Mouse (Mus musculus) forebrain, embryonic 10.5 days (tissue): ENCODE measurements around the gene Fbxo48. TPM values are rescaled to one million over a fixed set of nuclear protein-coding genes. Genes with fewer than 3 reads are reported as not detected.

Source experiments
- DNase-seq: peaks from one replicate; pipeline ENCODE4 v3.0.0-alpha.2; 2017; ENCODE audit warnings: low spot score; ENCODE audit errors: extremely low spot score
- H3K27ac ChIP-seq: fragments of 300-500 bp; sonication (generic); 2 replicates; pipeline ENCODE4 v1.5.1; 2016; ENCODE audit warnings: mild to moderate bottlenecking
- H3K27me3 ChIP-seq: fragments of 300-500 bp; sonication (generic); 2 replicates; pipeline ENCODE4 v1.6.1; 2016; ENCODE audit warnings: mild to moderate bottlenecking; ENCODE audit not compliant: poor library complexity, severe bottlenecking
- H3K36me3 ChIP-seq: fragments of 300-500 bp; sonication (generic); replicated peaks from 2 replicates; pipeline ENCODE4 v1.6.1; 2016; ENCODE audit warnings: mild to moderate bottlenecking, moderate library complexity
- H3K4me1 ChIP-seq: fragments of 300-500 bp; sonication (generic); 2 replicates; pipeline ENCODE4 v1.6.1; 2016
- H3K4me3 ChIP-seq: fragments of 300-500 bp; sonication (generic); 2 replicates; pipeline ENCODE4 v1.5.1; 2016; ENCODE audit warnings: mild to moderate bottlenecking, moderate library complexity
- H3K9me3 ChIP-seq: fragments of 300-500 bp; sonication (generic); 2 replicates; pipeline ENCODE4 v1.6.1; 2016; ENCODE audit warnings: mild to moderate bottlenecking, moderate library complexity
- WGBS: fragments of 180-500 bp; shearing (Covaris S2); methylation state at CpG from one replicate; pipeline ENCODE4 v1.1.7; 2016; 5-methylcytosine and 5-hydroxymethylcytosine counted together
- polyA plus RNA-seq: library from polyadenylated mRNA; unstranded; fragments of >200 nt; fragmentation: Nextera tagmentation; extraction: Ambion mirVana; gene quantifications from 2 replicates; pipeline ENCODE4 v1.2.1, GENCODE M21; 2016

Fbxo48 gene
- polyA plus RNA-seq: 2.2 TPM in 2 replicates

GRCm38 (mm10) chr11:16950976-16951760 lies at the start of gene Fbxo48:
Fbxo48 (plus strand) TSS chr11:16951375.
- Histone ChIP-seq H3K36me3 (peaks cover 24% of the 10 kb centered on the region), H3K9me3 (no peaks in the 10 kb centered on the region), H3K4me3 (peak within 1 kb of the TSS; percentile 71), H3K27me3 (no peaks in the 10 kb centered on the region), H3K27ac (peak within 1 kb of the TSS; percentile 91), H3K4me1 (peaks cover 21% of the 10 kb centered on the region)
- peak; percentile 96 for DNase-seq
- WGBS: under 1% methylated on average over 38 of the region's 38 CpGs

- 76% methylated on average over 8 of the region's 8 CpGs for WGBS
- Histone ChIP-seq H3K36me3 (no peaks in the 10 kb centered on the region), H3K27ac (no peak overlapping the region), H3K4me1 (peaks cover 7% of the 10 kb centered on the region; the same call in 1 of the 2 replicates), H3K27me3 (no peaks in the 10 kb centered on the region), H3K9me3 (no peaks in the 10 kb centered on the region), H3K4me3 (no peak overlapping the region)
- no peak for DNase-seq
Measured at GRCm38 (mm10) chr11:16904302-16905011, 46.7 kb upstream of the Fbxo48 start.

- Histone ChIP-seq H3K9me3 (no peaks in the 10 kb centered on the region), H3K4me1 (peaks cover 7% of the 10 kb centered on the region; the same call in 1 of the 2 replicates), H3K27me3 (no peaks in the 10 kb centered on the region), H3K36me3 (no peaks in the 10 kb centered on the region), H3K4me3 (no peak overlapping the region), H3K27ac (no peak overlapping the region)
- no peak for DNase-seq
- 63% methylated on average over 3 of the region's 3 CpGs for WGBS
Measured at GRCm38 (mm10) chr11:16905012-16905332, 46.2 kb upstream of the Fbxo48 start.

GRCm38 (mm10) chr11:16906530-16906929 lies 44.6 kb upstream of the Fbxo48 start:
- H3K27me3 ChIP-seq: no peaks in the 10 kb centered on the region
- peaks cover 7% of the 10 kb centered on the region; the same call in 1 of the 2 replicates for H3K4me1 ChIP-seq
- no peak for DNase-seq
- no peak overlapping the region for H3K27ac ChIP-seq
- WGBS: 100% methylated on average over 2 of the region's 2 CpGs
- no peaks in the 10 kb centered on the region for H3K9me3 ChIP-seq
- no peaks in the 10 kb centered on the region for H3K36me3 ChIP-seq
- H3K4me3 ChIP-seq: no peak overlapping the region

- H3K27me3 ChIP-seq: no peaks in the 10 kb centered on the region
- no peak for DNase-seq
- WGBS: 92% methylated on average over 1 of the region's 1 CpGs
- H3K27ac ChIP-seq: no peak overlapping the region
- no peaks in the 10 kb centered on the region for H3K36me3 ChIP-seq
- no peak overlapping the region for H3K4me3 ChIP-seq
- peaks cover 7% of the 10 kb centered on the region; the same call in 1 of the 2 replicates for H3K4me1 ChIP-seq
- no peaks in the 10 kb centered on the region for H3K9me3 ChIP-seq
Measured at GRCm38 (mm10) chr11:16907517-16908129, 43.6 kb upstream of the Fbxo48 start.

GRCm38 (mm10) chr11:16914756-16915155 lies 36.4 kb upstream of the Fbxo48 start:
- Histone ChIP-seq H3K4me1 (0 out of 2 replicates have a peak, but pooled peaks cover 10% of the 10 kb centered on the region), H3K27me3 (no peaks in the 10 kb centered on the region), H3K9me3 (no peaks in the 10 kb centered on the region), H3K4me3 (no peak overlapping the region), H3K36me3 (no peaks in the 10 kb centered on the region), H3K27ac (no peak overlapping the region)
- 74% methylated on average over 3 of the region's 3 CpGs for WGBS
- DNase-seq: no peak

- WGBS: 87% methylated on average over 5 of the region's 5 CpGs
- H3K4me3 ChIP-seq: no peak overlapping the region
Measured at GRCm38 (mm10) chr11:16915850-16916249, 35.3 kb upstream of the Fbxo48 start.

GRCm38 (mm10) chr11:16917512-16917911 lies 33.7 kb upstream of the Fbxo48 start:
- Histone ChIP-seq H3K36me3 (no peaks in the 10 kb centered on the region), H3K9me3 (no peaks in the 10 kb centered on the region), H3K4me1 (0 out of 2 replicates have a peak, but pooled peaks cover 10% of the 10 kb centered on the region), H3K4me3 (no peak overlapping the region), H3K27me3 (no peaks in the 10 kb centered on the region), H3K27ac (no peak overlapping the region)
- 95% methylated on average over 2 of the region's 2 CpGs for WGBS
- no peak for DNase-seq

More at GRCm38 (mm10) chr11:16915850-16916249, 35.3 kb upstream of the Fbxo48 start:
- Histone ChIP-seq H3K27me3 (no peaks in the 10 kb centered on the region), H3K36me3 (no peaks in the 10 kb centered on the region), H3K4me1 (0 out of 2 replicates have a peak, but pooled peaks cover 10% of the 10 kb centered on the region), H3K9me3 (no peaks in the 10 kb centered on the region), H3K27ac (no peak overlapping the region)
- DNase-seq: no peak

- no peak for DNase-seq
- no peaks in the 10 kb centered on the region for H3K27me3 ChIP-seq
- H3K36me3 ChIP-seq: no peaks in the 10 kb centered on the region
- WGBS: 89% methylated on average over 3 of the region's 3 CpGs
- no peak overlapping the region for H3K4me3 ChIP-seq
- no peaks in the 10 kb centered on the region for H3K4me1 ChIP-seq
- no peaks in the 10 kb centered on the region for H3K9me3 ChIP-seq
- H3K27ac ChIP-seq: no peak overlapping the region
Measured at GRCm38 (mm10) chr11:16932159-16932558, 19.0 kb upstream of the Fbxo48 start.

- Histone ChIP-seq H3K27me3 (no peaks in the 10 kb centered on the region), H3K4me1 (no peaks in the 10 kb centered on the region), H3K9me3 (no peaks in the 10 kb centered on the region), H3K4me3 (no peak overlapping the region), H3K27ac (no peak overlapping the region), H3K36me3 (no peaks in the 10 kb centered on the region; the same call in 1 of the 2 replicates)
- 72% methylated on average over 6 of the region's 6 CpGs for WGBS
- DNase-seq: no peak
Measured at GRCm38 (mm10) chr11:16935577-16936236, 15.5 kb upstream of the Fbxo48 start.

- Histone ChIP-seq H3K27me3 (no peaks in the 10 kb centered on the region), H3K4me3 (no peak overlapping the region), H3K27ac (no peak overlapping the region), H3K9me3 (no peaks in the 10 kb centered on the region), H3K36me3 (no peaks in the 10 kb centered on the region; the same call in 1 of the 2 replicates), H3K4me1 (peaks cover 4% of the 10 kb centered on the region; the same call in 1 of the 2 replicates)
- WGBS: 86% methylated on average over 4 of the region's 4 CpGs
- DNase-seq: no peak
Measured at GRCm38 (mm10) chr11:16941103-16941793, 9.9 kb upstream of the Fbxo48 start.

GRCm38 (mm10) chr11:16941973-16942452 lies 9.2 kb upstream of the Fbxo48 start:
- no peaks in the 10 kb centered on the region for H3K27me3 ChIP-seq
- no peak overlapping the region for H3K4me3 ChIP-seq
- H3K4me1 ChIP-seq: peaks cover 4% of the 10 kb centered on the region; the same call in 1 of the 2 replicates
- H3K9me3 ChIP-seq: no peaks in the 10 kb centered on the region
- 82% methylated on average over 4 of the region's 4 CpGs for WGBS
- H3K27ac ChIP-seq: no peak overlapping the region
- DNase-seq: no peak
- no peaks in the 10 kb centered on the region; the same call in 1 of the 2 replicates for H3K36me3 ChIP-seq
